Mouse (Mus musculus) fat pad, adult 2 months (tissue): ENCODE results near the gene Hgf.

Source experiments
- DNase-seq: peaks from one replicate; pipeline ENCODE4 v3.0.0-alpha.2; 2011; ENCODE audit warnings: low read depth, low spot score; ENCODE audit errors: extremely low read depth

The Hgf gene

GRCm38 (mm10) chr5:16553304-16554047 lies at the start of gene Hgf:
Hgf (plus strand) TSS chr5:16553495.
- DNase-seq: no peak

- DNase-seq: no peak
Measured at GRCm38 (mm10) chr5:16506702-16507350, 46.5 kb upstream of the Hgf start.

DNA sequence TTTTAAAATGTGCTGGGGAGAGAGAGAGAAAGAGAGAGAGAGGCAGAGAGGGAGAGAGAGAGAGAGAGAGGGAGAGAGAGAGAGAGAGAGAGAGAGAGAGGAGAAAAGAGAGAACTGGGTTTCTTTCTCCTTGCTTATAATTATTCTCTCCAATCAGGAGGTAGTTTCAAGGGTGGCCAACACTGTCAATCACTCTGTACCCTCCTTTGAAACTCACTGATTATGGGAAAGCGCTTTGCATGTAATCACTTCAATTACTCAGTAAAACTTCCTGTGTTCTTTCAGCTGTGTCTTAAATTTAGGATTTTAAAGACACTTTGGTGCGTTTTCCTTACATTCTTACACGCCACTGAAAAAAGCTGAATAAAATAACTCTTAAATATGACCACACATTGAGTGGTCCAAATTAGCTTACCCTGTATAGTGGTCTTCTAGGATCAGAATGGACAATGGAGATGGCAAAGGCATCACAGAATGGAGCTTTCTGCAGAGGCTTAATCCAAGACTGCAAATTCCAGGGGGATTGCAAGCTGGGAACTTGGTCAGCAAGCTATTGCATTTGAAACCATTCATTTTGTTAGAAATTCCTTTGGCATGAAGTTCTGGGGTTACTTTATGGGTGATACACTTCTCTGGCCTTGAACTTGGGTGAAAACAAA lies 21.5 kb upstream of the Hgf start:
- DNase-seq: no peak

GRCm38 (mm10) chr5:16538067-16538466 lies 15.2 kb upstream of the Hgf start:
- no peak for DNase-seq

GRCm38 (mm10) chr5:16541561-16542116 lies 11.7 kb upstream of the Hgf start:
- peak; percentile 26 for DNase-seq

GRCm38 (mm10) chr5:16547490-16547889 lies 5.8 kb upstream of the Hgf start:
- DNase-seq: no peak

DNA sequence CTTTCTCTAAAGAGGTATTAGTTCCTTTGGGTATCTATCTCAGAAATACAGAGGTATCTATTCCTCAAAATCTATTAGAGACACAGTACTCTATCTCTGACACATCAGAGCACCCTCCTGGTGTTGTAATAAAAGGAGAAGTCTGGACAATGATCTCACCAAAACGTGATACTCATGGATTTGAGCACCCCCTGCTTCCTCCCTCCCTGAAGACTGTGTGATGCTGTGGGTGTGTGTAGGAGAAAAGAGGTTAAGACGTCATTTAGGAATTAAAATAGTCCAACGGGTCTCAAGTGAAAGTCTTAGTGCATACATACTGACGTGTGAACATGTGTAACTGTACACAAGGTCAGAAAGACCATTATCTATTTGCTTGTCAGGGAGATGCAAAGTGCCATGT lies 648 bp upstream of the Hgf start:
- DNase-seq: no peak

DNA sequence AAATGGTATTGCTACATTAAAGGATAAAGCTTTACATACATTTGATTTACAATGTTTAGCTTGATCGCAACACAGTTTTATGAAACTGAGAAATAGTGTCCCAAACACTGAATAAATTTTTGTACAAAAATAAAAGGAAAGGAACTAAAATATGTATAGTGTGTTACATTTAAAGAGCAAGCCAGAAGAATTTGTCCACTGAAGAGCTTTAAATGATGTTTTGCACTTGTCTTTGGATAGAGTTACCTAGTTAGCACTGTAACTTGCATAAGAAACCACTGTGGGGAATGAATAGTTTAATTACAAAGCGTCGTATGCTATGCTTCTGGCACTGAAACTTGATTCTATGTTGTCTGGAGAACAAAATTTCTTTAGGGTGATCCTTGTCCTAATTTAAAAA lies 7.0 kb downstream of the Hgf start:
- no peak for DNase-seq

DNA sequence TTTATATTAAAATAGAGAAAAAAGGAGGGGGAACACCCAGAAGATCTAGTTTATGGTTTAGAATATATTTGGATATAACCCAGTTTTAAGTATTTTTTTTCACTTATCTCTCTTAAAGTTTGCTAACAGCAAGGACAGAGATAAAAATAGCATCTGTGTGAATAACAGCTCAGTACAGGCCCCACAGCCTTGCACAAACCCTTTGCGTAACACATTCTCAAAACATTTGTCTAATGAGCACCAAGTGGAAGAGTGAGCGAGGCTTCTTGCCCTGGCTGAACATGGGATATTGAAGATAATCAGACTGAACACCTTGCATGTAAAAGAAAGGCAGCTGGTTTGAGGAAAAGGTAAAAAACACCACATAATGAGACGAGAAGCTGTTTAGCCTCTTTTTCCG lies 15.7 kb downstream of the Hgf start:
- no peak for DNase-seq

GRCm38 (mm10) chr5:16577882-16578742 lies 24.8 kb downstream of the Hgf start:
- no peak for DNase-seq

- no peak for DNase-seq
Measured at GRCm38 (mm10) chr5:16595699-16596098, 42.4 kb downstream of the Hgf start.

- DNase-seq: no peak
Measured at GRCm38 (mm10) chr5:16597996-16598395, 44.7 kb downstream of the Hgf start.

DNA sequence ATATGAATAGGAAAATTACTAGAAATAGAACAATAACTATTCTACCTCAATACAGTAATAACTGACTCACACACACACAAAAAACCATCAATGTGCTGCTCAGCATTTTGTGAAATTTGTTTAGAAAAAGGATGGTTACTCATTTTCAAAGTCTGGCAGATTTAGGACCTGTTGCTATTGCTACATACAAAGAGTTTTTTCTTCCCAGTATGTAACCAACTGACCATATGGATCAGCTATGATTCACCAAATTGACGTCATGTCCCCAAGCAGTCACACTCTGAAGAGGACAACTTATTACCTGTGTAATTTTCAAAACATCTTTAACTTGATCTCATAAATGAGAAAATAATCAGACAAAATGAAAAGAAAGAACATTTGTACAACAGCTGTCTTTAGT lies 48.2 kb downstream of the Hgf start:
- DNase-seq: no peak

GRCm38 (mm10) chr5:16632996-16633395 lies 79.7 kb downstream of the Hgf start:
- DNase-seq: no peak

GRCm38 (mm10) chr5:16646417-16646816 lies 93.1 kb downstream of the Hgf start:
- DNase-seq: no peak

GRCm38 (mm10) chr5:16647701-16648100 lies 94.4 kb downstream of the Hgf start:
- no peak for DNase-seq

DNA sequence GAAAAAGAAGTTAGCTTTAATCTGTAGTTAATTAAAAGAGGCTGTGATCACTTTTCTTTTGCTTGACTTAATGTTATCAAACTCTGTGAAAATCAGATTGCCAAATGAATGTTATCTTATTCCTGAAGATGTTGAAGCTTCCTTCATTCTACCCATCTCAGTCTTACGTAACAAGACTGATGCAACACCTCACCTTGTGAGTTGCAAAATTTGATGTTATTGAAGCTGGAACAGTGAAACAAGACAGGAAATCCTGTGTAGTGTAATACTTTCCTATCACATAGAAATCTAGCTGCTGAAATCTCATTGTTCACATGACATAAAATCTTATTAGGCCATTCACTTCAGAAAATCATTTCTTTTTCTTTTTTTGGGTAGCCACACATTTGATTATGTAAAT lies 96.9 kb downstream of the Hgf start:
- DNase-seq: no peak

DNA sequence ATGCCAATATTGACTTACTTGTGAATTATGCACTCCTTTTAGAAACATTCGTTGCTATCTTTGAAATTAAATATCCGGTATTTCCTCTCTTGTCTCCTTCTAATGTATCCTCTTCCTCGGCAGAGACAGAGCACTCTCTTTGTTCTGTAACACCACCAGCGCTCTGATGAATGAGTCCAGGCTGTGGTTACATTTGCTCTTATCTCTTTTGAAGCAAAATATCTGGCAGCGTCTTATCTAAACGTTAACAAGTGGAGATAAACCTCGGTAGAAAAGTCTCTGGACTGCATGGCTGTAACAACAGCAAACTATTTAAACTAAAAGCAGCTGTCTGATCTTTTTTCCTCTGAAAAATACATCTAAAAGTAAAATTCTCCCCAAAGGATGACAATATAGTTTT lies 100.7 kb downstream of the Hgf start:
- no peak for DNase-seq
